In the genomic region with DNA sequence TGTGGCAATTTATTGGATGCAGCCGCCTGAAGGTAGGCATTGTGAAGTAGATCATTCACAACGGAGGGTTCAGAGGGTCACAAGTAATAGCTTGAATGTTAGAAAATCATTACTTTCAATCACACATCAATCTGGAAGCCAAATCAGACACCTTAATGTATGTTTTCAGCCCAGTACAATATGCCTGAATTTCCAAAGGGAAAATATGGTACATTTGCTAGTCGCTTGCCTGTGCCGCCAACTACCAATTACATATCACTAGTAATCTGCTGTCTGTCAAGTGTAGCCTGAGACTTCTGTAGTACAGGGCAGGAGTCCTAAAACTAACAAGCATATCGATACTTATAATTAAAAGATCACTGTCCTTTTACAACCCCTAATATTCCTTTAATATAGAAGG, we compare ENCODE assay signal across 21 mouse cellular contexts. TPM values are rescaled to one million over a fixed set of nuclear protein-coding genes. Genes with fewer than 3 reads are reported as not detected.
"Had no signal": no experiment of that assay in that cellular context is flagged by ENCODE, and none has a peak within 500 bp of the region (broad histone marks: within the 10 kb centered on the region; RNA-seq: fewer than 3 reads in every experiment).

No protein-coding gene starts in this region.

- H3K27me3 ChIP-seq: limb, embryonic 13.5 days; liver, embryonic 12.5 days; liver, embryonic 15.5 days; lung, embryonic 15.5 days; megakaryocyte, embryonic 14.5 days; midbrain, embryonic 15.5 days; neural tube, embryonic 12.5 days had no signal

- ATAC-seq: liver, embryonic 12.5 days; midbrain, embryonic 15.5 days had no signal

- H3K4me3 ChIP-seq: limb, embryonic 10.5 days; limb, embryonic 13.5 days; liver, embryonic 12.5 days; liver, embryonic 15.5 days; lung, embryonic 15.5 days; megakaryocyte, embryonic 14.5 days; midbrain, embryonic 10.5 days; midbrain, embryonic 15.5 days; neural tube, embryonic 12.5 days had no signal

- H3K27ac ChIP-seq: limb, embryonic 10.5 days; limb, embryonic 13.5 days; liver, embryonic 12.5 days; liver, embryonic 15.5 days; lung, embryonic 15.5 days; midbrain, embryonic 10.5 days; midbrain, embryonic 15.5 days; neural tube, embryonic 12.5 days had no signal

- H3K9me3 ChIP-seq: limb, embryonic 10.5 days; limb, embryonic 13.5 days; liver, embryonic 12.5 days; liver, embryonic 15.5 days; lung, embryonic 15.5 days; midbrain, embryonic 10.5 days; midbrain, embryonic 15.5 days; neural tube, embryonic 12.5 days had no signal

- H3K4me1 ChIP-seq: liver, embryonic 12.5 days; liver, embryonic 15.5 days; megakaryocyte, embryonic 14.5 days had no signal

- H3K4me2 ChIP-seq: limb, embryonic 13.5 days; liver, embryonic 12.5 days; liver, embryonic 15.5 days; lung, embryonic 15.5 days; midbrain, embryonic 15.5 days; neural tube, embryonic 12.5 days had no signal

- H3K9ac ChIP-seq: limb, embryonic 13.5 days; liver, embryonic 12.5 days; liver, embryonic 15.5 days; lung, embryonic 15.5 days; midbrain, embryonic 15.5 days; neural tube, embryonic 12.5 days had no signal

- H3K36me3 ChIP-seq: limb, embryonic 10.5 days; limb, embryonic 13.5 days; liver, embryonic 12.5 days; liver, embryonic 15.5 days; lung, embryonic 15.5 days; midbrain, embryonic 10.5 days had no signal

- DNase-seq: kidney, adult 18-20 months; kidney, adult 9 months; kidney, postnatal 14 days; kidney, postnatal 4 days; liver; lung, adult 18-20 months; lung, postnatal 10 days; lung, postnatal 36 days; thymus, adult 18-20 months; thymus, postnatal 14 days; thymus, postnatal 4 days had no signal

RNA-seq across cellular contexts. Expression of gene Rab3c, which starts 47.4 kb away (rescaled TPM):
- polyA plus RNA-seq: liver, embryonic 12.5 days; spleen, adult 2 months had no signal
